Mouse (Mus musculus) ES-E14 (cell line): ENCODE data around the gene Zg16.

ENCODE experiments used
- CHD2 ChIP-seq: IDR thresholded peaks from 2 replicates; pipeline ENCODE4 v1.6.1; 2014; ENCODE audit warnings: mild to moderate bottlenecking, low read depth, low read length, inconsistent platforms
- MAFK ChIP-seq: IDR thresholded peaks from 2 replicates; pipeline ENCODE4 v1.6.1; 2014; ENCODE audit warnings: mild to moderate bottlenecking, low read depth, low read length, inconsistent platforms; ENCODE audit not compliant: insufficient read depth

- TF ChIP-seq CHD2 (no peak), MAFK (no peak)
These were observed 30.8 kb upstream of the Zg16 start for GRCm38 (mm10) chr7:127117948-127118347.
